Mouse (Mus musculus) liver, postnatal 0 days (tissue): ENCODE data around the gene Bphl.

Experiments used
- CTCF ChIP-seq: sonication (generic); IDR thresholded peaks from 2 replicates; pipeline ENCODE4 v1.5.1; 2016; ENCODE audit warnings: antibody characterized with exemption, low read depth
- EP300 ChIP-seq: IDR thresholded peaks from 2 replicates; pipeline ENCODE4 v1.6.1; 2016; ENCODE audit warnings: antibody characterized with exemption, low read depth, mild to moderate bottlenecking

DNA sequence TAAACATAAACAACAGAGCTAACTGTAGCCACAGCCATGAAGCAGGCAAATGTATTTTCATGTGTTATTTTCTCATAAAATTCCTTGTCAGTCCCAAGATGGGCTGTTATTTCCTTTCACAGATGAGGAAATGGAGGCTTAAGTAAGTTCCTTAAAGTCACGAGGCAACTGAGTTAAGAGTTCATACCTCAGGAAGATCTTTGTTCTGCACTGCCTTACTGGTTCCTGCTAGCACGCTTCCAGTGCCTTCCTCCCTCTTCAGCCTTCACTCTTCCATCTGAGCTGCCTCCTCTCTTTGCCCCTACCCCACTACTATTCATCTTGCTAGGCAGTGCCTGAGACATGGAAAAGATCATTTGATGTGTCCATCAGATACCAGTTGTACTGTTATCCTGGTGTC lies 30.2 kb upstream of the Bphl start:
- TF ChIP-seq CTCF (no peak), EP300 (peak; percentile 12; the same call in 1 of the 2 replicates)
